Mouse (Mus musculus) embryonic facial prominence, embryonic 11.5 days (tissue): ENCODE measurements around the gene Pitpna. TPM values are rescaled to one million over a fixed set of nuclear protein-coding genes. Genes with fewer than 3 reads are reported as not detected.
"Not testable (repeated sequence)": the region's sequence is repeated elsewhere in the genome, so short reads cannot be mapped to it uniquely, and the experiment has no call there.

ENCODE experiments used
- ATAC-seq: fragments of 200-750 bp; cut with Nextera tagmentation; replicated peaks from 2 replicates; pipeline ENCODE4 v1.8.0; 2017; ENCODE audit warnings: low read depth; ENCODE audit not compliant: insufficient number of reproducible peaks, low FRiP score, low TSS enrichment
- DNase-seq: peaks from one replicate; pipeline ENCODE4 v3.0.0-alpha.2; 2015; ENCODE audit warnings: low spot score
- H3K27ac ChIP-seq: fragments of 300-500 bp; sonication (generic); replicated peaks from 2 replicates; pipeline ENCODE4 v1.5.1; 2014; ENCODE audit warnings: mild to moderate bottlenecking, low read depth, low read length, control low read depth
- H3K27me3 ChIP-seq: fragments of 300-500 bp; sonication (generic); 2 replicates; pipeline ENCODE4 v1.6.1; 2014; ENCODE audit warnings: mild to moderate bottlenecking, low read length, moderate library complexity, mixed read lengths; ENCODE audit not compliant: control insufficient read depth, insufficient read depth
- H3K36me3 ChIP-seq: fragments of 300-500 bp; sonication (generic); replicated peaks from 2 replicates; pipeline ENCODE4 v1.6.1; 2014; ENCODE audit warnings: low read depth, mild to moderate bottlenecking, low read length, moderate library complexity, mixed read lengths; ENCODE audit not compliant: control insufficient read depth, insufficient read depth
- H3K4me1 ChIP-seq: fragments of 300-500 bp; sonication (generic); 2 replicates; pipeline ENCODE4 v1.6.1; 2014; ENCODE audit warnings: low read length, mixed read lengths; ENCODE audit not compliant: control insufficient read depth, insufficient read depth
- H3K4me2 ChIP-seq: fragments of 300-500 bp; sonication (generic); 2 replicates; pipeline ENCODE4 v1.6.1; 2014; ENCODE audit warnings: low read depth, mild to moderate bottlenecking, control low read depth, low read length, moderate library complexity
- H3K4me3 ChIP-seq: fragments of 300-500 bp; sonication (generic); 2 replicates; pipeline ENCODE4 v1.5.1; 2014; ENCODE audit warnings: low read depth, low read length, control low read depth
- H3K9ac ChIP-seq: fragments of 300-500 bp; sonication (generic); replicated peaks from 2 replicates; pipeline ENCODE4 v1.6.1; 2014; ENCODE audit warnings: mild to moderate bottlenecking, control low read depth, low read length
- H3K9me3 ChIP-seq: fragments of 300-500 bp; sonication (generic); replicated peaks from 2 replicates; pipeline ENCODE4 v1.6.1; 2016; ENCODE audit warnings: mild to moderate bottlenecking, low read length, inconsistent platforms, mixed read lengths; ENCODE audit not compliant: control insufficient read depth
- WGBS: fragments of 180-500 bp; shearing (Covaris S2); extraction: QIAGEN DNeasy Blood & Tissue Kit; methylation state at CpG from one replicate; pipeline ENCODE4 v1.1.7; 2014; 5-methylcytosine and 5-hydroxymethylcytosine counted together
- polyA plus RNA-seq: library from polyadenylated mRNA; unstranded; fragments of >200 nt; fragmentation: Nextera tagmentation; extraction: Ambion mirVana; gene quantifications from 2 replicates; pipeline ENCODE4 v1.2.1, GENCODE M21; 2014

Gene Pitpna
- polyA plus RNA-seq, 1 experiment from 2014 or later, result 83.0 TPM

DNA sequence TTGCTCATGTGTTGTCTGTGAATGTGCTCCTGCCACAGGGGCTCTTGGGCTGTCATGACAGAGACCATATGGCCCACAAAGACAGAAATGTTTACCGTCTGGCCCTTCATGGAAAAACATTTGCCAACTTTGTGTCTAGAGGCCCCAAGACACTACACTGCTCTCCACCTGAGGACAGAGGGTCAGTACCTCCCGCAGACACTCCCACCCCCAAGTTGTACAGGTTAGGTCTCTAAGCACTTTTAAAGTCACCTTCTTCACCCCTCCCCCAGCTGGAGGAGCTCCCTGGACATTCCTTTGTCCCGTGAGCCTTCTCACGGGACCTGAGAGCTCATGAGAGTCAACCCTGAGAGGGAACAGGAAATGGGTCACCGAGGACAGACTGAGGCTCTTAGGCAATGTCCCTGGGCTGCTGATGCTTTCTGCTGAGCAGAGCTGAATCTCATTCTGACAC, 38.2 kb upstream of the Pitpna start:
- H3K27me3 ChIP-seq, result no peaks in the 10 kb centered on the region
- no peak overlapping the region for H3K4me2 ChIP-seq
- H3K27ac ChIP-seq, result no peak overlapping the region
- DNase-seq (no peak), ATAC-seq (no peak)
- 39% methylated on average over 5 of the region's 5 CpGs for WGBS
- no peaks in the 10 kb centered on the region for H3K9me3 ChIP-seq
- no peaks in the 10 kb centered on the region for H3K36me3 ChIP-seq
- no peak overlapping the region for H3K4me3 ChIP-seq
- no peak overlapping the region for H3K9ac ChIP-seq
- H3K4me1 ChIP-seq, result peaks cover 10% of the 10 kb centered on the region; the same call in 1 of the 2 replicates

DNA sequence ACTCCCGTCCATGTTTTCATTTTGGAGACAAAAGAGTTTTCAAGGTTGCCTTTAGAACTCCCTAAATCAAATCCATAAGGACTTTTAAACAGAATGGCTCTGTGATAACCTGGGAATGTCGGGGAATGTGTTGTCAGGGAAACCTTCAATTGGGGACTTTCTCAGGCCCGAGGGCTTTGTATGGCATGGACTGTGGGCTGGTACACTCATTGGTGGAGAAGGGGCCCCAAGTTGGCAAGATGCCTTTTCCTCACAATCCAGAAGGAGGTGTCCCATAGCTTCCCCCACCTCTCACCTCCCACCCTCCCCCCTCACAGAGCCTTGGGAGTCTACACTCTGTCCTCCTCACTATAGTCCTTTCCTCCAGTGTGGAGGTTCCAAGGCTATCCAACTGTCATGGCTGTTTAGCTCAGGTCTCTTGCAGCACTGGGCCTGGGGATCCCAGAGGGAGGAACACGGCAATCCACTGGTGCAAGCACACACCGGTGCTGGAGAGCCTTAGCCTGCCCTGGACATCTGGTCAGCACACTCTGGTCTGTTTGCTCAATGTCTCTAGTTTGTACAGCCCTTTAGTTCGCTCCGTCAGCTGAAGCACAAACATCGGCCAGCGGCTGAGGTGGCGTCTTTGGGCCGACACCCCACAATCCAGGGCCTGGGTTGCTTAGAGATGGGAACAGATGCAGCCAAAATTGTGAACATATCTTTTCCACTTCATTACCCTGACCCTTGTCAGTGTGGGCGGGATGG, 37.5 kb upstream of the Pitpna start:
- DNase-seq (no peak), ATAC-seq (0 out of 2 replicates have a peak, but pooled peaks have one; percentile 27)
- peaks cover 10% of the 10 kb centered on the region; the same call in 1 of the 2 replicates for H3K4me1 ChIP-seq
- no peaks in the 10 kb centered on the region for H3K27me3 ChIP-seq
- WGBS, result 53% methylated on average over 12 of the region's 12 CpGs
- no peaks in the 10 kb centered on the region for H3K36me3 ChIP-seq
- no peak overlapping the region for H3K27ac ChIP-seq
- no peak overlapping the region for H3K4me2 ChIP-seq
- H3K9ac ChIP-seq, result no peak overlapping the region
- H3K9me3 ChIP-seq, result no peaks in the 10 kb centered on the region
- H3K4me3 ChIP-seq, result no peak overlapping the region

DNA sequence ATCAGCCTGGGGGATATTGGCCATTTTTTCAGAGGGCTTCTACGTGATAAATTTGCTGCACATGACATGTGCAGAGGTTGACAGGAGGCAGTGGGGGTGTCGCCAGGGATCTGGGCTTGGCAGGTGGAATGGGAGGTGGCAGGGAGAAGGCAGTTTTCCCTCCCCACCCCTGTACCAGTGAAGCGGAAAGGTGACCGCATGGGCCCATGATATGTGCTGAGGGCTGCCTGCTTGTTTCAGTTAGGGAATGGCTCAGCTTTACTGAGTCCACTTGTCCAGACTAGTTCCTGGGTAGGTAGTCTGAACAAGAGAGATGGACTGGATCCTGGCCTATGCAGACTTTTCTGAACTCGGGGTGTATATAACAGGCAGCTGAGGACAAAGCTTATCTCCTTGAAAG, 36.6 kb upstream of the Pitpna start:
- Histone ChIP-seq H3K9ac (no peak overlapping the region), H3K4me1 (peaks cover 10% of the 10 kb centered on the region; the same call in 1 of the 2 replicates), H3K4me3 (no peak overlapping the region), H3K27me3 (no peaks in the 10 kb centered on the region), H3K4me2 (no peak overlapping the region), H3K36me3 (no peaks in the 10 kb centered on the region), H3K27ac (no peak overlapping the region), H3K9me3 (no peaks in the 10 kb centered on the region)
- no peak for DNase-seq
- 91% methylated on average over 5 of the region's 5 CpGs for WGBS
- ATAC-seq, result no peak

DNA sequence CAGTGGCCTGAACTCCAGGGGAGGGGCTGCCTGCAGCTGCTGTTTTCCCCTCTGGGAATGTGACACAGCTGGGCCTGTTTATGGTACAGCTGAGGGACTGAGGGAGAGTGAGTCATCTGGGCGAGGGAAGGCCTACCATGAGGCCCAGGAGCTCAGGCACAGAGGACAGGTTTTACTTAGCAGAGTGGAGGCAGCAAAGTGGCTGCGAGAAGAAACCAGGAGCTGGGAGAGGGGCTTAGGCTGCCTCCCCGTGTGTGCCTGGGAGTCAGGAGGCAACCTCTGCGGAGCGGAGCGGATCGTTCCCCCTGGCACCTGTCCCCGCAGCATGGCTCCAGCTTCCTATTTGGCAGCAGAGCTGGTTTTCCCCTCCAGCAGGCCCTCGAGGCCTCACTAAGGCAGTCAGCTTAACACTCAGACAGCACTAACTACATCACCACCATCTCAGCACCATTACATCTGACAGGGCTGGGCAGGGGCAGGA, 35.9 kb upstream of the Pitpna start:
- WGBS, result 68% methylated on average over 9 of the region's 9 CpGs
- no peak overlapping the region for H3K27ac ChIP-seq
- H3K9ac ChIP-seq, result peak overlapping the region; percentile 25; the same call in 1 of the 2 replicates

DNA sequence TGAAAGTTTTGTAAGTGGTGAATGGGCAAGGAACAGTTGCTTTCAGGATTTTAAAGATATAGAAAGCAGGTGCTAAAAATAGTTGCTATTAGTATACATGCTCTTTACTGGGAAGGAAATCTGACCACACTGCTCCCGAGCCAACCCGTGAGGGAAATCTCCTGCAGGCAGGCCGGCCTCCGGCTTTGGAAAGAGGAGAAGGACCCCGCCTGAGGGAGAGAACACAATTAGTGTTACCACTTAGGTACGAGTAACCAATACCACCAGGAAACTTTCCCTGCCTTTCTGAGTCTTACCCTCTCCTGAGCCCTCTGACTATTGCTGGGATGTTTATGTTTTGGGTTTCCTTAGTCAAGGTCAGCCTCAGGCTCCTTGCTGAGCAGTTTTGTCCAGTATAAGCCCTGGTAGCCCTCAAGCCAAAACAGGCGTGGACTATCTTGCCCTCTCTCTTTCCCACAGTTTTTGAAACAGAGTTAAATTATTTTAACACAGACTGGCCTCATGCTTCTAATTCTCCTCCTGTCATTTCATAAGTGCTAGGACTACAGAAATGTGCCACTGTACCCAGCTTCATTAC, 34.9 kb upstream of the Pitpna start:
- ATAC-seq (no peak), DNase-seq (peak; percentile 70)
- Histone ChIP-seq H3K4me1 (peaks cover 10% of the 10 kb centered on the region; the same call in 1 of the 2 replicates), H3K36me3 (no peaks in the 10 kb centered on the region), H3K27ac (no peak overlapping the region), H3K9me3 (no peaks in the 10 kb centered on the region), H3K4me3 (no peak overlapping the region), H3K4me2 (no peak overlapping the region), H3K27me3 (no peaks in the 10 kb centered on the region), H3K9ac (no peak overlapping the region)
- WGBS, result 17% methylated on average over 7 of the region's 7 CpGs

More for the DNA sequence above, 35.9 kb upstream of the Pitpna start:
- H3K27me3 ChIP-seq, result no peaks in the 10 kb centered on the region
- peaks cover 10% of the 10 kb centered on the region; the same call in 1 of the 2 replicates for H3K4me1 ChIP-seq
- H3K36me3 ChIP-seq, result no peaks in the 10 kb centered on the region
- ATAC-seq (no peak), DNase-seq (peak; percentile 31)
- no peak overlapping the region for H3K4me3 ChIP-seq
- H3K9me3 ChIP-seq, result no peaks in the 10 kb centered on the region
- H3K4me2 ChIP-seq, result no peak overlapping the region

DNA sequence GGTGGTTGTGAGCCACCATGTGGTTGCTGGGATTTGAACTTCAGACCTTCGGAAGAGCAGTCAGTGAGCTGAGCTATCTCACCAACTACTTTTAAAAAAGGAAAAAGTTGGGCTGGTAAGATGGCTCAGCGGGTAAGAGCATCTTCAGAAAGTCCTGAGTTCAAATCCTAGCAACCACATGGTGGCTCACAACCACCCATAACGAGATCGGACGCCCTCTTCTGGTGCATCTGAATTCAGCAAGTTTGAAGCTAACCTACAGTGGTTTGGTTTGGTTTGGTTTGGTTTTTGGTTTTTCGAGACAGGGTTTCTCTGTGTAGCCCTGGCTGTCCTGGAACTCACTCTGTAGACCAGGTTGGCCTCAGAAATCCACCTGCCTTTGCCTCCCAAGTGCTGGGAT, 31.9 kb upstream of the Pitpna start:
- whole genome bisulfite sequencing, result 95% methylated on average over 6 of the region's 6 CpGs
- ATAC-seq, H3K4me3 ChIP-seq, H3K27me3 ChIP-seq, H3K9me3 ChIP-seq, H3K36me3 ChIP-seq, H3K4me2 ChIP-seq, H3K27ac ChIP-seq, H3K4me1 ChIP-seq, H3K9ac ChIP-seq, DNase-seq: not testable (repeated sequence)

DNA sequence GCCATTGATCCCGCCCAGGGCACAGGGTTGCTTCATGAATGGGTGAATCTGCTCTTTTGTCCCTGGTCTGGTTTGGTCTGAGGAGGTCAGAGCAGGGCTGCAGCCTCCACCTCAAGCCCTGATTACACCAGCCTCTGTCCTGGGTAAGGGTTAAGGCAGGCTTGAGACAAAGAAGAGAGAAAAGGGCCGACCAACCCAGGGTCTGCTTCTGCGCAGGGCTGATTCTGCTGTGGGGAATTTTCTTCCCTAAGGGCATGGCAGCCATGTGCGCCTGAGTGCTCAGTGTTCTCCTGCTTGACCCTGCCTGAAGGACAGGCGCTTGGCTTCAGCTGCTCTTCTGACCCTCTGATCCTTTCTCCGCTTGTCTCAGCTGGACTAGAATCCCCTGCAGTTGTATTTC, 30.8 kb upstream of the Pitpna start:
- Histone ChIP-seq H3K9me3 (no peaks in the 10 kb centered on the region), H3K4me2 (no peak overlapping the region), H3K4me1 (0 out of 2 replicates have a peak, but pooled peaks cover 1% of the 10 kb centered on the region), H3K9ac (no peak overlapping the region), H3K4me3 (no peak overlapping the region), H3K36me3 (no peaks in the 10 kb centered on the region), H3K27me3 (no peaks in the 10 kb centered on the region), H3K27ac (no peak overlapping the region)
- ATAC-seq (no peak), DNase-seq (no peak)
- WGBS, result 54% methylated on average over 6 of the region's 6 CpGs

DNA sequence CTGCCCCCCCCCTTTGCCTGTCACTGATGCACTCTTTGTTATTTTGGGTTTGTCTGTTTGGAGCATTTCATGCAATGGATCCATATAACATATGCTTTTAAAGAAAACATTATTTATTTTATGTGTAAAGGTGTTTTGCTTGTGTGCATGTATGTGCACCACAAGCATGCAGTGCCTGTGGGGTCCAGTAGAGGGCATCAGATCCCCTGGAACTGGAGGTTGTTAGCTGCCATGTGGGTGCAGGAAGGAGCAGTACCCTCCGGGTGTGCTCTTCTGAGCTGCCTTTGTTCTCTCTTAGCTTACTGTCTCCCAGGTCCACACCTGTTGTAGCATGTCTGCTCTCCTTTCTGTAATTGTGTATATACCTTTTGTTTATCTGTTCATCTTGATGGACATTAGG, 29.8 kb upstream of the Pitpna start:
- no peaks in the 10 kb centered on the region for H3K27me3 ChIP-seq
- no peak for DNase-seq
- WGBS, result 90% methylated on average over 1 of the region's 1 CpGs

More for the DNA sequence above, 29.8 kb upstream of the Pitpna start:
- no peaks in the 10 kb centered on the region for H3K36me3 ChIP-seq
- no peaks in the 10 kb centered on the region for H3K9me3 ChIP-seq
- no peak for ATAC-seq
- H3K4me3 ChIP-seq, result no peak overlapping the region
- H3K4me1 ChIP-seq, result no peaks in the 10 kb centered on the region
- no peak overlapping the region for H3K9ac ChIP-seq
- H3K27ac ChIP-seq, result no peak overlapping the region
- H3K4me2 ChIP-seq, result no peak overlapping the region
